Mouse (Mus musculus) embryonic facial prominence, embryonic 12.5 days (tissue): ENCODE results near the gene Hoxb4. TPM values are rescaled to one million over a fixed set of nuclear protein-coding genes. Genes with fewer than 3 reads are reported as not detected.

ENCODE experiments used
- ATAC-seq: fragments of 200-750 bp; cut with Nextera tagmentation; 2 replicates; pipeline ENCODE4 v1.8.0; 2017; ENCODE audit not compliant: insufficient number of reproducible peaks, insufficient read depth, low FRiP score, low TSS enrichment
- H3K27ac ChIP-seq: fragments of 300-500 bp; sonication (generic); 2 replicates; pipeline ENCODE4 v1.5.1; 2016; ENCODE audit warnings: mild to moderate bottlenecking
- H3K27me3 ChIP-seq: fragments of 300-500 bp; sonication (generic); 2 replicates; pipeline ENCODE4 v1.6.1; 2016; ENCODE audit warnings: mild to moderate bottlenecking, moderate library complexity
- H3K36me3 ChIP-seq: fragments of 300-500 bp; sonication (generic); 2 replicates; pipeline ENCODE4 v1.6.1; 2016; ENCODE audit warnings: mild to moderate bottlenecking
- H3K4me1 ChIP-seq: fragments of 300-500 bp; sonication (generic); 2 replicates; pipeline ENCODE4 v1.6.1; 2016
- H3K4me2 ChIP-seq: fragments of 300-500 bp; sonication (generic); replicated peaks from 2 replicates; pipeline ENCODE4 v1.6.1; 2016; ENCODE audit warnings: mild to moderate bottlenecking, moderate library complexity
- H3K4me3 ChIP-seq: fragments of 300-500 bp; sonication (generic); 2 replicates; pipeline ENCODE4 v1.5.1; 2016; ENCODE audit warnings: mild to moderate bottlenecking
- H3K9ac ChIP-seq: fragments of 300-500 bp; sonication (generic); 2 replicates; pipeline ENCODE4 v1.6.1; 2016; ENCODE audit warnings: mild to moderate bottlenecking, moderate library complexity
- H3K9me3 ChIP-seq: fragments of 300-500 bp; sonication (generic); 2 replicates; pipeline ENCODE4 v1.6.1; 2016; ENCODE audit warnings: mild to moderate bottlenecking, moderate library complexity
- WGBS: fragments of 180-500 bp; shearing (Covaris S2); methylation state at CpG from one replicate; pipeline ENCODE4 v1.1.7; 2016; 5-methylcytosine and 5-hydroxymethylcytosine counted together
- polyA plus RNA-seq: library from polyadenylated mRNA; unstranded; fragments of >200 nt; fragmentation: Nextera tagmentation; extraction: Ambion mirVana; gene quantifications from 2 replicates; pipeline ENCODE4 v1.2.1, GENCODE M21; 2016

Gene Hoxb4
- polyA plus RNA-seq, 1 experiment from 2014 or later: 0.22 TPM

GRCm38 (mm10) chr11:96321846-96322245 is 3.8 kb downstream of the Hoxb4 start:
- peaks cover 5% of the 10 kb centered on the region; the same call in 1 of the 2 replicates for H3K4me1 ChIP-seq
- no peak overlapping the region for H3K4me3 ChIP-seq
- H3K27ac ChIP-seq: no peak overlapping the region
- H3K27me3 ChIP-seq: peaks cover 99% of the 10 kb centered on the region
- no peak for ATAC-seq
- 4% methylated on average over 5 of the region's 5 CpGs for WGBS
- H3K36me3 ChIP-seq: no peaks in the 10 kb centered on the region
- H3K4me2 ChIP-seq: no peak overlapping the region
- H3K9ac ChIP-seq: no peak overlapping the region
- H3K9me3 ChIP-seq: no peaks in the 10 kb centered on the region

- peaks cover 5% of the 10 kb centered on the region; the same call in 1 of the 2 replicates for H3K4me1 ChIP-seq
- peaks cover 100% of the 10 kb centered on the region for H3K27me3 ChIP-seq
- no peak overlapping the region for H3K4me2 ChIP-seq
- no peaks in the 10 kb centered on the region for H3K9me3 ChIP-seq
- H3K36me3 ChIP-seq: no peaks in the 10 kb centered on the region
- no peak for ATAC-seq
- H3K27ac ChIP-seq: no peak overlapping the region
- no peak overlapping the region for H3K4me3 ChIP-seq
- no peak overlapping the region for H3K9ac ChIP-seq
- 4% methylated on average over 6 of the region's 6 CpGs for WGBS
Measured at GRCm38 (mm10) chr11:96322738-96323137, 4.7 kb downstream of the Hoxb4 start.

- H3K9ac ChIP-seq: no peak within 1 kb of the TSS
- peaks cover 5% of the 10 kb centered on the region; the same call in 1 of the 2 replicates for H3K4me1 ChIP-seq
- H3K4me2 ChIP-seq: no peak within 1 kb of the TSS
- no peaks in the 10 kb centered on the region for H3K36me3 ChIP-seq
- peak within 1 kb of the TSS; percentile 1; the same call in 1 of the 2 replicates for H3K4me3 ChIP-seq
- no peaks in the 10 kb centered on the region for H3K9me3 ChIP-seq
- no peak within 1 kb of the TSS for H3K27ac ChIP-seq
- WGBS: 2% methylated on average over 10 of the region's 10 CpGs
- peaks cover 100% of the 10 kb centered on the region for H3K27me3 ChIP-seq
- no peak for ATAC-seq
Measured at GRCm38 (mm10) chr11:96323154-96323553, 5.1 kb downstream of the Hoxb4 start, which contains the start of gene Hoxb3. TSS of gene Hoxb3 (plus strand) at chr11:96323326.

GRCm38 (mm10) chr11:96324125-96324524 is 6.1 kb downstream of the Hoxb4 start:
- H3K27ac ChIP-seq: no peak overlapping the region

GRCm38 (mm10) chr11:96324965-96325364 is 6.9 kb downstream of the Hoxb4 start:
- Histone ChIP-seq H3K4me2 (no peak overlapping the region), H3K4me1 (no peaks in the 10 kb centered on the region), H3K4me3 (no peak overlapping the region), H3K27me3 (peaks cover 100% of the 10 kb centered on the region), H3K36me3 (no peaks in the 10 kb centered on the region), H3K9me3 (no peaks in the 10 kb centered on the region), H3K9ac (no peak overlapping the region), H3K27ac (no peak overlapping the region)
- 4% methylated on average over 8 of the region's 8 CpGs for WGBS
- ATAC-seq: no peak

More at GRCm38 (mm10) chr11:96324125-96324524, 6.1 kb downstream of the Hoxb4 start:
- Histone ChIP-seq H3K4me2 (no peak overlapping the region), H3K9ac (no peak overlapping the region), H3K4me3 (peak overlapping the region; percentile 1; the same call in 1 of the 2 replicates), H3K4me1 (no peaks in the 10 kb centered on the region), H3K27me3 (peaks cover 100% of the 10 kb centered on the region), H3K36me3 (no peaks in the 10 kb centered on the region), H3K9me3 (no peaks in the 10 kb centered on the region)
- under 1% methylated on average over 5 of the region's 5 CpGs for WGBS
- ATAC-seq: no peak

GRCm38 (mm10) chr11:96325747-96326212 is 7.7 kb downstream of the Hoxb4 start:
- Histone ChIP-seq H3K36me3 (no peaks in the 10 kb centered on the region), H3K4me2 (no peak overlapping the region), H3K4me3 (no peak overlapping the region), H3K9ac (no peak overlapping the region), H3K4me1 (no peaks in the 10 kb centered on the region), H3K27me3 (peaks cover 100% of the 10 kb centered on the region), H3K9me3 (no peaks in the 10 kb centered on the region), H3K27ac (no peak overlapping the region)
- WGBS: 2% methylated on average over 22 of the region's 22 CpGs
- no peak for ATAC-seq

GRCm38 (mm10) chr11:96326705-96327104 is 8.6 kb downstream of the Hoxb4 start:
- Histone ChIP-seq H3K4me2 (no peak overlapping the region), H3K9me3 (no peaks in the 10 kb centered on the region), H3K4me3 (no peak overlapping the region), H3K27me3 (peaks cover 100% of the 10 kb centered on the region), H3K27ac (no peak overlapping the region), H3K9ac (no peak overlapping the region), H3K36me3 (no peaks in the 10 kb centered on the region), H3K4me1 (no peaks in the 10 kb centered on the region)
- no peak for ATAC-seq
- 1% methylated on average over 12 of the region's 12 CpGs for WGBS

- Histone ChIP-seq H3K4me2 (no peak overlapping the region), H3K27me3 (peaks cover 100% of the 10 kb centered on the region), H3K27ac (no peak overlapping the region), H3K9ac (no peak overlapping the region), H3K36me3 (no peaks in the 10 kb centered on the region), H3K9me3 (no peaks in the 10 kb centered on the region), H3K4me3 (no peak overlapping the region), H3K4me1 (no peaks in the 10 kb centered on the region)
- 3% methylated on average over 7 of the region's 7 CpGs for WGBS
- no peak for ATAC-seq
Measured at GRCm38 (mm10) chr11:96327122-96327521, 9.1 kb downstream of the Hoxb4 start.

GRCm38 (mm10) chr11:96327750-96328149 is 9.7 kb downstream of the Hoxb4 start:
- WGBS: 1% methylated on average over 5 of the region's 5 CpGs
- H3K27ac ChIP-seq: no peak overlapping the region
- H3K36me3 ChIP-seq: no peaks in the 10 kb centered on the region
- H3K9ac ChIP-seq: no peak overlapping the region
- H3K4me2 ChIP-seq: no peak overlapping the region
- no peaks in the 10 kb centered on the region for H3K9me3 ChIP-seq
- H3K27me3 ChIP-seq: peaks cover 100% of the 10 kb centered on the region
- no peak for ATAC-seq
- no peak overlapping the region for H3K4me3 ChIP-seq
- peaks cover 5% of the 10 kb centered on the region; the same call in 1 of the 2 replicates for H3K4me1 ChIP-seq

GRCm38 (mm10) chr11:96328605-96329004 is 10.5 kb downstream of the Hoxb4 start:
- 2% methylated on average over 8 of the region's 8 CpGs for WGBS
- Histone ChIP-seq H3K4me3 (no peak overlapping the region), H3K27me3 (peaks cover 100% of the 10 kb centered on the region), H3K27ac (no peak overlapping the region), H3K9ac (no peak overlapping the region), H3K9me3 (no peaks in the 10 kb centered on the region), H3K4me2 (no peak overlapping the region), H3K36me3 (no peaks in the 10 kb centered on the region), H3K4me1 (peaks cover 7% of the 10 kb centered on the region; the same call in 1 of the 2 replicates)
- no peak for ATAC-seq

- peaks cover 7% of the 10 kb centered on the region; the same call in 1 of the 2 replicates for H3K4me1 ChIP-seq
- peaks cover 100% of the 10 kb centered on the region for H3K27me3 ChIP-seq
- H3K9me3 ChIP-seq: no peaks in the 10 kb centered on the region
- no peaks in the 10 kb centered on the region for H3K36me3 ChIP-seq
- peak overlapping the region; percentile 34 for H3K4me2 ChIP-seq
- H3K27ac ChIP-seq: no peak overlapping the region
- no peak for ATAC-seq
- H3K9ac ChIP-seq: 0 out of 2 replicates have a peak overlapping the region, but pooled peaks have one; percentile 19
- H3K4me3 ChIP-seq: peak overlapping the region; percentile 18; the same call in 1 of the 2 replicates
- WGBS: 2% methylated on average over 8 of the region's 8 CpGs
Measured at GRCm38 (mm10) chr11:96332105-96332504, 14.0 kb downstream of the Hoxb4 start.

- no peak overlapping the region for H3K27ac ChIP-seq
- no peaks in the 10 kb centered on the region for H3K36me3 ChIP-seq
- H3K9me3 ChIP-seq: no peaks in the 10 kb centered on the region
- H3K4me3 ChIP-seq: peak overlapping the region; percentile 18
- peak overlapping the region; percentile 34 for H3K4me2 ChIP-seq
- peaks cover 7% of the 10 kb centered on the region; the same call in 1 of the 2 replicates for H3K4me1 ChIP-seq
- H3K27me3 ChIP-seq: peaks cover 100% of the 10 kb centered on the region
- WGBS: 2% methylated on average over 35 of the region's 35 CpGs
- peak overlapping the region; percentile 15; the same call in 1 of the 2 replicates for H3K9ac ChIP-seq
- no peak for ATAC-seq
Measured at GRCm38 (mm10) chr11:96332618-96333032, 14.6 kb downstream of the Hoxb4 start.
